Mouse (Mus musculus): ENCODE results near the gene Gm10309. TPM values are rescaled to one million over a fixed set of nuclear protein-coding genes. Genes with fewer than 3 reads are reported as not detected.

Gene Gm10309
- total and polyA plus RNA-seq, 2 experiments, result not detected

- no peak overlapping the region for H3K27ac ChIP-seq (replicated peaks; ENCODE audit: insufficient read depth, low read depth, low read length)
- H3K4me3 ChIP-seq (ENCODE audit: insufficient read depth, low read depth, low read length), result no peak overlapping the region
- H3K79me2 ChIP-seq (ENCODE audit: control insufficient read depth, insufficient read depth, low read length), result no peaks in the 10 kb centered on the region
- H3K27me3 ChIP-seq (ENCODE audit: control insufficient read depth, insufficient read depth, low read length), result no peaks in the 10 kb centered on the region
- 35% methylated on average over 4 of the region's 4 CpGs for WGBS
- no peak for DNase-seq (ENCODE audit: extremely low read depth, low read depth, low spot score)
- TF ChIP-seq POLR2A (IDR thresholded peaks at IDR 0.05; ENCODE audit: extremely low read depth, insufficient read depth, low read length) (no peak), CTCF (IDR thresholded peaks at IDR 0.05; ENCODE audit: low read depth, low read length) (no peak)
- H3K4me1 ChIP-seq (ENCODE audit: control insufficient read depth, insufficient read depth, low read length), result peaks cover 54% of the 10 kb centered on the region
- no peaks in the 10 kb centered on the region for H3K36me3 ChIP-seq (ENCODE audit: control insufficient read depth, insufficient read depth, low read length)
- H3K9ac ChIP-seq (ENCODE audit: low read depth, low read length), result no peak overlapping the region
Observed at GRCm38 (mm10) chr17:86529411-86529810, 24.4 kb upstream of the Gm10309 start.

DNA sequence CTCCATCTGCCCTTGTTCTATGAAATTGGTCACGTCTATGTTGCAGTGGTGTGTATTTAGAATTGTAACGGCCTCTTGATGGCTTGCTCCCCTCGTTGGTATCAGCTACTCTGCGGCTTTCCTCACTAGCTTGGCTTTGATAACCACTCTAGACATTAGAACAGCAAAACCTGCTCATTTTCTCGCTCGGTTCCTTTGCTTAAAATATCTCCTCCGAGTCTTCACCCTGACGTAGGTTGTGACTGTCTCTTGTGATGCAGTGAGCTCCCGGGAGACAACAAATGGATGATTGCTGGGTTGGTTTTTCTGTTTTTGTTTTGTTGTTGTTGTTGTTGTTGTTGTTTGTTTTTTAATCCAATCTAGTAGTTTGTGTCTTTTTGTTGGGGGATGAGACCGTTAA lies 24.0 kb upstream of the Gm10309 start:
- no peak for DNase-seq (ENCODE audit: extremely low read depth, low read depth, low spot score)
- no peaks in the 10 kb centered on the region for H3K36me3 ChIP-seq (ENCODE audit: control insufficient read depth, insufficient read depth, low read length)
- 63% methylated on average over 10 of the region's 10 CpGs for WGBS
- no peak overlapping the region for H3K4me3 ChIP-seq (ENCODE audit: insufficient read depth, low read depth, low read length)
- H3K9ac ChIP-seq (ENCODE audit: low read depth, low read length), result no peak overlapping the region
- peak overlapping the region; percentile 7; the same call in 1 of the 2 replicates for H3K27ac ChIP-seq (replicated peaks; ENCODE audit: insufficient read depth, low read depth, low read length)
- no peaks in the 10 kb centered on the region for H3K27me3 ChIP-seq (ENCODE audit: control insufficient read depth, insufficient read depth, low read length)
- H3K79me2 ChIP-seq (ENCODE audit: control insufficient read depth, insufficient read depth, low read length), result no peaks in the 10 kb centered on the region
- peaks cover 55% of the 10 kb centered on the region for H3K4me1 ChIP-seq (ENCODE audit: control insufficient read depth, insufficient read depth, low read length)
- no peak for TF ChIP-seq POLR2A (IDR thresholded peaks at IDR 0.05; ENCODE audit: extremely low read depth, insufficient read depth, low read length)
- no peak for TF ChIP-seq CTCF (IDR thresholded peaks at IDR 0.05; ENCODE audit: low read depth, low read length)

DNA sequence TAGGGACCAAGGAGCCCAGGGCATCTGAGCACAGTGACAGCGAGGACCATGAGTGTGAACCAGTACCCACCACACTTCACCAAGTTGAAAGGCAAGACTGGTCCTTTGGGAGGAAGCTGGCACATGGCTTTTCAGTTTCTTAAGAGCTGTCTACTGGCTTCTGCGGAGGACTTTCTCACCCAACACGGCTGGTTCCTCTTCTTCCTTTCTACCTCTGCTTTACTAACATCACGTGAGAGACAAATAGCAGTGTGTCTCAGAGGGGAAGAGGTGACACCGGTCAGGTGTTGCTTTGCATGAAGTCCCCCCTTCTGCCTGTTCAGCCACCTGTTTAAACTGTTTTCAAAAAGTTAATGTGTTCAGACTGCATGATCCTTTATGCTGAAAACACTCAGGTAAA lies 22.3 kb upstream of the Gm10309 start:
- TF ChIP-seq POLR2A (IDR thresholded peaks at IDR 0.05; ENCODE audit: extremely low read depth, insufficient read depth, low read length) (no peak), CTCF (IDR thresholded peaks at IDR 0.05; ENCODE audit: low read depth, low read length) (no peak)
- no peak for DNase-seq (ENCODE audit: extremely low read depth, low read depth, low spot score)
- H3K36me3 ChIP-seq (ENCODE audit: control insufficient read depth, insufficient read depth, low read length), result no peaks in the 10 kb centered on the region
- WGBS, result 88% methylated on average over 5 of the region's 5 CpGs
- no peak overlapping the region for H3K9ac ChIP-seq (ENCODE audit: low read depth, low read length)
- H3K27ac ChIP-seq (replicated peaks; ENCODE audit: insufficient read depth, low read depth, low read length), result 0 out of 2 replicates have a peak overlapping the region, but pooled peaks have one; percentile 9
- H3K79me2 ChIP-seq (ENCODE audit: control insufficient read depth, insufficient read depth, low read length), result no peaks in the 10 kb centered on the region
- no peaks in the 10 kb centered on the region for H3K27me3 ChIP-seq (ENCODE audit: control insufficient read depth, insufficient read depth, low read length)
- H3K4me3 ChIP-seq (ENCODE audit: insufficient read depth, low read depth, low read length), result no peak overlapping the region
- peaks cover 52% of the 10 kb centered on the region for H3K4me1 ChIP-seq (ENCODE audit: control insufficient read depth, insufficient read depth, low read length)

DNA sequence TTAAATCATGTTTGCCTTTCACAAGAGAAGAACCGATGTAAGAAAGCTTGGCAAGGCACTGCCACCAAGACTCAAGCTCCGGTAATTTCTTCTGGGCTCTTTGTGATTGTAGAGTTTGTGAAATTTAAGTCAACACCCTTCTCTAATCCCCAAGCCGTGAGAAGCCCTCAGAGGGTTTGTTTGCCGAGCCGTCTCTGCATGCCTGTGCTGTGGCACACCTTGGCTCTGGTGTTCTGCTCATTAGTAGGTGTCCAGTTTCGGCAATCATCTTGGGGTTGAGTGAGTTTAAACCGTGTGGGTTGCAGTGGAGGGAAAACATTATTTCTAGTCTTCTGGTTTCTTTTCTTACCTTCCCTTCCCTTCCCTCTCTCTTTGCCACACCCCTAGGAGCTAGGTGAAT lies 21.0 kb upstream of the Gm10309 start:
- no peak overlapping the region for H3K4me3 ChIP-seq (ENCODE audit: insufficient read depth, low read depth, low read length)
- no peak for TF ChIP-seq CTCF (IDR thresholded peaks at IDR 0.05; ENCODE audit: low read depth, low read length)
- no peak for TF ChIP-seq POLR2A (IDR thresholded peaks at IDR 0.05; ENCODE audit: extremely low read depth, insufficient read depth, low read length)
- no peaks in the 10 kb centered on the region for H3K36me3 ChIP-seq (ENCODE audit: control insufficient read depth, insufficient read depth, low read length)
- peaks cover 50% of the 10 kb centered on the region for H3K4me1 ChIP-seq (ENCODE audit: control insufficient read depth, insufficient read depth, low read length)
- 68% methylated on average over 7 of the region's 7 CpGs for WGBS
- peak overlapping the region; percentile 63 for H3K27ac ChIP-seq (replicated peaks; ENCODE audit: insufficient read depth, low read depth, low read length)
- no peaks in the 10 kb centered on the region for H3K79me2 ChIP-seq (ENCODE audit: control insufficient read depth, insufficient read depth, low read length)
- no peak overlapping the region for H3K9ac ChIP-seq (ENCODE audit: low read depth, low read length)
- no peaks in the 10 kb centered on the region for H3K27me3 ChIP-seq (ENCODE audit: control insufficient read depth, insufficient read depth, low read length)
- no peak for DNase-seq (ENCODE audit: extremely low read depth, low read depth, low spot score)

GRCm38 (mm10) chr17:86525075-86525474 lies 20.0 kb upstream of the Gm10309 start:
- no peak for TF ChIP-seq CTCF (IDR thresholded peaks at IDR 0.05; ENCODE audit: low read depth, low read length)
- TF ChIP-seq POLR2A (IDR thresholded peaks at IDR 0.05; ENCODE audit: extremely low read depth, insufficient read depth, low read length), result no peak
- no peaks in the 10 kb centered on the region for H3K27me3 ChIP-seq (ENCODE audit: control insufficient read depth, insufficient read depth, low read length)
- WGBS, result 35% methylated on average over 2 of the region's 2 CpGs
- no peaks in the 10 kb centered on the region for H3K36me3 ChIP-seq (ENCODE audit: control insufficient read depth, insufficient read depth, low read length)
- H3K9ac ChIP-seq (ENCODE audit: low read depth, low read length), result no peak overlapping the region
- H3K79me2 ChIP-seq (ENCODE audit: control insufficient read depth, insufficient read depth, low read length), result no peaks in the 10 kb centered on the region
- no peak overlapping the region for H3K4me3 ChIP-seq (ENCODE audit: insufficient read depth, low read depth, low read length)
- peaks cover 42% of the 10 kb centered on the region for H3K4me1 ChIP-seq (ENCODE audit: control insufficient read depth, insufficient read depth, low read length)
- H3K27ac ChIP-seq (replicated peaks; ENCODE audit: insufficient read depth, low read depth, low read length), result peak overlapping the region; percentile 80
- peak; percentile 96 for DNase-seq (ENCODE audit: extremely low read depth, low read depth, low spot score)

- H3K36me3 ChIP-seq (ENCODE audit: control insufficient read depth, insufficient read depth, low read length), result no peaks in the 10 kb centered on the region
- no peak overlapping the region for H3K4me3 ChIP-seq (ENCODE audit: insufficient read depth, low read depth, low read length)
- H3K9ac ChIP-seq (ENCODE audit: low read depth, low read length), result peak overlapping the region; percentile 50; the same call in 1 of the 2 replicates
- no peaks in the 10 kb centered on the region for H3K27me3 ChIP-seq (ENCODE audit: control insufficient read depth, insufficient read depth, low read length)
- peaks cover 39% of the 10 kb centered on the region for H3K4me1 ChIP-seq (ENCODE audit: control insufficient read depth, insufficient read depth, low read length)
- peak overlapping the region; percentile 80 for H3K27ac ChIP-seq (replicated peaks; ENCODE audit: insufficient read depth, low read depth, low read length)
- DNase-seq (ENCODE audit: extremely low read depth, low read depth, low spot score), result peak; percentile 89
- TF ChIP-seq POLR2A (IDR thresholded peaks at IDR 0.05; ENCODE audit: extremely low read depth, insufficient read depth, low read length) (no peak), CTCF (IDR thresholded peaks at IDR 0.05; ENCODE audit: low read depth, low read length) (no peak)
- H3K79me2 ChIP-seq (ENCODE audit: control insufficient read depth, insufficient read depth, low read length), result no peaks in the 10 kb centered on the region
- WGBS, result 34% methylated on average over 10 of the region's 10 CpGs
Observed at GRCm38 (mm10) chr17:86523843-86524242, 18.8 kb upstream of the Gm10309 start.

Measured in liver, adult 2 months (tissue).